Mouse (Mus musculus): ENCODE measurements around the gene Twsg1.

DNA sequence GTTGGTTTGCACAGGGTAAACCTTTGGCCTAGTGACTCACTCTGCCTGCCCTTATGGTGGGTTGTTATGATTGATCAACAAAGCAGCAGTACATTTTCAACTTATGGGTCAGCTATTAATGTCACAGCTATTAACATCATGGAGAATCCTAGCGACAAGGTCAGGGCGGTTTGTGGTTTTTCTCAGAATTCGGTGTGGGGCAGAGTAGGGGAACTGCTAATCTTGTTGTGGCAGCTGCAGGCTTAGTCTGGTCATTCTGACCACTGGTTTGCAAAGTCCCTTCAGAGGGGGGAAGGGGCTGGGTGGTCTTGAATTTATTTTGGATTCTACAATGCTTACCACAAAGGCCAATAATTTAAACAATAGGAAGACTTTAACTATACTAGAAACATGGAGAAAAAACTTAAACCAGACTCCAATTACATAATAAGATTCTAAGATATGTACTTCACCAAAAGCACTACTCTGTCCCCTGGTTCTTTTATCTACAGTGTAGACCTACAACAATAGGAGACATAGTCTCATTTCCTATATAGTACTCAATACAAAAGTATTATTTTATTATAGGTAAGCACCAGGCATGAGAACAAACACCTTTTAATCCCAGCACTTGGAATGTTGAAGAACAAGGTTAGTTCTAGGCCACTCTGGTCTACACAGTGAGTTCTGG, 37.3 kb upstream of the Twsg1 start:
- TF ChIP-seq UBTF (IDR thresholded peaks at IDR 0.05; ENCODE audit: borderline replicate concordance, insufficient read depth, low read depth, low read length) (no peak), CTCF (IDR thresholded peaks at IDR 0.05 in 2 of 3, conservative IDR thresholded peaks at IDR 0.05 in 1 of 3; ENCODE audit: control insufficient read depth in 1 of 3, insufficient read depth in 1 of 3, low read depth in 2 of 3, low read length in 3 of 3, poor library complexity in 1 of 3, severe bottlenecking in 1 of 3) (no peak), ZKSCAN1 (IDR thresholded peaks at IDR 0.05; ENCODE audit: low read depth, low read length) (no peak), POLR2AphosphoS2 (IDR thresholded peaks at IDR 0.05; ENCODE audit: low read length) (no peak), GABPA (IDR thresholded peaks at IDR 0.05; ENCODE audit: low read depth, low read length) (no peak), RCOR1 (IDR thresholded peaks at IDR 0.05; ENCODE audit: low read depth, low read length) (no peak), MAFK (IDR thresholded peaks at IDR 0.05; ENCODE audit: borderline replicate concordance, low read depth, low read length) (no peak), GATA1 (IDR thresholded peaks at IDR 0.05; ENCODE audit: low read depth, low read length) (no peak), TCF12 (IDR thresholded peaks at IDR 0.05; ENCODE audit: low read depth, low read length) (no peak), SMC3 (IDR thresholded peaks at IDR 0.05; ENCODE audit: low read depth, low read length) (no peak)
